ENCODE assay signal across 8 mouse cellular contexts in genomic region chr16:32507407-32507806, GRCm38 (mm10). TPM values are rescaled to one million over a fixed set of nuclear protein-coding genes. Genes with fewer than 3 reads are reported as not detected.
DNase-seq lines count a peak whose midpoint lies in the region; ATAC-seq lines count a peak whose summit lies in the region.
"Had no signal": no experiment of that assay in that cellular context is flagged by ENCODE, and none has a peak within 500 bp of the region (broad histone marks: within the 10 kb centered on the region; RNA-seq: fewer than 3 reads in every experiment).

No protein-coding gene starts in this region.

- 20% methylated on average over 9 of the region's 9 CpGs for WGBS in neural tube, embryonic 15.5 days

- H3K36me3 ChIP-seq in neural tube, embryonic 15.5 days, result no peaks in the 10 kb centered on the region

- H3K4me1 ChIP-seq in neural tube, embryonic 15.5 days, result peaks cover 9% of the 10 kb centered on the region

- no peak overlapping the region for H3K4me2 ChIP-seq in neural tube, embryonic 15.5 days

- 0 out of 2 replicates have a peak, but pooled peaks cover 3% of the 10 kb centered on the region for H3K27me3 ChIP-seq in neural tube, embryonic 15.5 days (replicated peaks)

- no peak for ATAC-seq in neural tube, embryonic 15.5 days (ENCODE audit: low FRiP score)

- no peak overlapping the region for H3K9ac ChIP-seq in neural tube, embryonic 15.5 days (replicated peaks)

- intact Hi-C loops in heart, postnatal 14 days (cut with DNase I), result loop anchor here (2.0 to 5.0 kb wide), 2 partner anchors 130 to 175 kb away; no protein-coding TSS in a partner anchor

- H3K4me3 ChIP-seq in neural tube, embryonic 15.5 days (replicated peaks), result no peak overlapping the region

- no peaks in the 10 kb centered on the region for H3K9me3 ChIP-seq in neural tube, embryonic 15.5 days (replicated peaks)

- H3K27ac ChIP-seq in neural tube, embryonic 15.5 days (replicated peaks), result no peak overlapping the region

- peak; percentile 70 for DNase-seq in neural tube, embryonic 10.5 days (ENCODE audit: extremely low spot score, low spot score)
- peak; percentile 50 to 86 for DNase-seq in adrenal gland, adult (ENCODE audit: inconsistent age in 2 of 2, low spot score in 1 of 2)
- peak; percentile 52 for DNase-seq in embryo, embryonic 11.5 days (ENCODE audit: low read depth, low spot score)
- peak; percentile 55 to 76 for DNase-seq in heart, postnatal 14 days
- peak; percentile 23 to 50 for DNase-seq in lung, adult 18-20 months
- DNase-seq in spleen, adult 12 weeks (ENCODE audit: low spot score), result peak; percentile 84

RNA-seq across cellular contexts. Expression of gene Zdhhc19, which starts 11.3 kb away (rescaled TPM):
- 0.20 TPM in 1 of 2 replicates, not detected in the other for polyA plus RNA-seq in neural tube, embryonic 15.5 days (2015; fragmentation: Nextera tagmentation; extraction: Ambion mirVana)
- not detected for total RNA-seq in heart, postnatal 14 days (2021)
- total RNA-seq: gastrocnemius, adult 8-10 months had no signal

RNA-seq across cellular contexts. Expression of gene Slc51a, which starts 19.7 kb away (rescaled TPM):
- polyA plus RNA-seq in neural tube, embryonic 15.5 days (2015; fragmentation: Nextera tagmentation; extraction: Ambion mirVana), result 0.13 and 7.8 TPM in 2 replicates
- 1 to 10 TPM; 2.3 TPM for total RNA-seq in heart, postnatal 14 days (2021)
- total RNA-seq: gastrocnemius, adult 8-10 months had no signal
